Mouse (Mus musculus) spleen, postnatal 36 days (tissue): ENCODE results near the gene Stra6.

Experiments used
- DNase-seq, 2 experiments: peaks; one replicate each; pipeline ENCODE4 v3.0.0; 2022; ENCODE audit warnings: low spot score in 2 of 2, mixed read lengths in 1 of 2

The Stra6 gene

DNA sequence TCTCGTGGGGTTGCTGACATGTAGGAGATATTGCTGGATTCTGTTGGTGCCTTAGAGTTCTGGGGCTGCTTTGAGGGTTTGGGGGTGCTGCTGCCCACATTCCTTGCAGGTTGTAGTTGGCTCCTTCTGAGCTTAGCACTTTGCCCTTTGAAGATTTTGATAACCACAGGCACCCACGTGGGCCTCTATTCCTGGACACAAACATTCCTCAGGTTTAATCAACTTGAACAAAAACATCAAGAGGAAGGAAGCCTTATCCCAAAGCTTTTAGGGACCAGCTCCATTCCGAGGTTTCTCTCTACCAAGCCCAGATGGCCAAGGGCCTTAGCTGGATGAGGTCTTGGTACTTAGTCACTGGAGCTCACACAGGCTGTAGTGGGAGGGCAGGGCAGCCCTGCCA is 67.3 kb downstream of the Stra6 start:
- no peak for DNase-seq

GRCm38 (mm10) chr9:58131735-58132134 is 68.1 kb downstream of the Stra6 start:
- DNase-seq, result no peak

- no peak for DNase-seq
These were observed 70.6 kb downstream of the Stra6 start for GRCm38 (mm10) chr9:58133893-58134884.

- no peak for DNase-seq
These were observed 71.3 kb downstream of the Stra6 start for GRCm38 (mm10) chr9:58134906-58135305.

- DNase-seq, result no peak
These were observed 72.3 kb downstream of the Stra6 start for GRCm38 (mm10) chr9:58135921-58136321.

- peak; percentile 17 to 20 for DNase-seq
These were observed 76.4 kb downstream of the Stra6 start for GRCm38 (mm10) chr9:58139947-58140346.

GRCm38 (mm10) chr9:58143419-58143818 is 79.8 kb downstream of the Stra6 start:
- DNase-seq, result no peak

GRCm38 (mm10) chr9:58144664-58145063 is 81.1 kb downstream of the Stra6 start:
- DNase-seq, result no peak

- DNase-seq, result no peak
These were observed 81.8 kb downstream of the Stra6 start for GRCm38 (mm10) chr9:58145417-58145816.

DNA sequence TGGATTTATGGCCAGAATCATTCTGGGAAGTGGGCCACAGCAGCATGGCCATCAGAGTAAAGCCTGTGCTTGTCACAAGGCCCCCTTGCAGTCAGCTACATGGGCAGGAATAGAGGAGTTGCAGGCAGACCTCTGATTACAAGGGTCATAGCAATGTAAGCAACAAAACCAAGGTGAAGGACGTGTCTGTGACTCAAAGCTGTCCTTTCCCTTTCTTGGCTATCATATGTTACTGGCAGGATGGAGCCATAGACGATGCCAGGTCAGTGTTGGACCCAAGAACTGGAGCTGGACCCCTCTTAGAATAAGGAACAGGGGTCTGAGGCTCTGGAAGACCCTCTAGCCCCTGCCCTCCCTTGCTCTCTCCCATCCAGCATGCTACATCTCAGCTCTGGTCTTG is 85.2 kb downstream of the Stra6 start:
- DNase-seq, result no peak

GRCm38 (mm10) chr9:58150733-58151361 is 87.3 kb downstream of the Stra6 start:
- DNase-seq, result no peak

- DNase-seq, result no peak
These were observed 89.5 kb downstream of the Stra6 start for GRCm38 (mm10) chr9:58153095-58153494.

DNA sequence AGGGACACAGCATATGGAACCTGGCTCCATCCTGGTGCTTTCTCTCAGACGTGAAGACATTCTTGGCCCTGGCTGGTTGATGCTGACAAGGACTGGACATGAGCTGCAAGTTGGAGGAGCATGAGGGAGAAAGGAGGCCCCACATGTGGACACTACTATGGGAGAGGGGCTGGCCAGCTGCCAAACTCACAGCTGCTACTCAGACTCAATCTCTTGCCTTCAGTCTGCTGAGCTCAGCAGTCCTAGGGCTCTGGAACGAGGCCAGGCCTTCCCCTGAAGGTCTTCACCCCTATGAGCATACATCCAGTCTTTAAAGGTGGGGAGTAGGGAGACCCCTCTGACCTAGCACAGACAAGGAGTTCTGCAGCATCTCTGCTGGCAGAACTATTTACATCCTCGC is 91.8 kb downstream of the Stra6 start:
- no peak for DNase-seq

GRCm38 (mm10) chr9:58156819-58157560 is 93.4 kb downstream of the Stra6 start:
- no peak for DNase-seq

- DNase-seq, result no peak
These were observed 94.2 kb downstream of the Stra6 start for GRCm38 (mm10) chr9:58157838-58158237.

- DNase-seq, result no peak
These were observed 95.1 kb downstream of the Stra6 start for GRCm38 (mm10) chr9:58158541-58159311.

DNA sequence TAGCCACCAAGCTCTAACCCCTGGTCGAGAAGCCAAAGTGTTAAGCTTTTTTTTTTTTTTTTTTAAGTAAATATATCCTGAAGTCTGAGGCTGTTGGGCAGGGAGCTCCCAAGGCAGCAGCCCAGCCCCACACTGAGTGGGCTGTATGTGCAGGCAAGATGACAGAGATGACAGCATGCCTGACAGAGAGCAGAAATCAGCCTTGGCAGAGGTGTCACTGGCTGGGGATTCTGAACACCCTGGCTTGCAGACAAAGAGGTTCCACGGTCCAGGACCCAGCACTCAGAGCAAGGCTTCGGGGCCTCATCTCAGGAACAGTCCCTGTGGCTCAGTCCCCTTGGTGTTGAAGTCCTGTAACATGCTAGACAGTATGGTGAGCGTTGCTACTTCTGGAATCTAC is 96.3 kb downstream of the Stra6 start:
- no peak for DNase-seq

- peak; percentile 32 to 36 for DNase-seq
These were observed 96.7 kb downstream of the Stra6 start for GRCm38 (mm10) chr9:58160315-58160714.

- DNase-seq, result no peak
These were observed 98.6 kb downstream of the Stra6 start for GRCm38 (mm10) chr9:58162173-58162572.

DNA sequence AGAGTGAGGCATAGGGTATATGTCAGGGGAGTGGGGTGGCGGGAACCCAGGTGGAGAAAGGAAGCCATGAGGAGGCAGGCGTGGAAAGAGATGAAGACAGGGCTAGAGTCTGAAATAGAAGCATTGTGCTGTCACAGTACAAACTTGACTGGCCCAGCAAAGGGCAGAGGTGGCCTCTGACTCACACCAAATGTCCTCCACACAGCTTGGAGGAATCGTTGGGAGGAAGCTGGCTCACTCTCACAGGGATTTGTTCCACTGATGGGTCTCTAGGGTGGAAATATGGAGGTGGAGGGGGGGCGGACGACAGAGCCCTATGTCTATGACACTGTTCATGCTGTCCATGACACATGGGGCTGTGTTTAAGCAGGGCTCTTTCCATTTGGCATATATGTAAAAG is 99.6 kb downstream of the Stra6 start:
- no peak for DNase-seq

GRCm38 (mm10) chr9:58165779-58166178 is 102.2 kb downstream of the Stra6 start:
- no peak for DNase-seq
